Mouse (Mus musculus) CH12.LX (cell line): ENCODE measurements around the gene Tbc1d19. TPM values are rescaled to one million over a fixed set of nuclear protein-coding genes. Genes with fewer than 3 reads are reported as not detected.

Source experiments
- DNase-seq: peaks from one replicate; pipeline ENCODE4 v3.0.0-alpha.2; 2013; ENCODE audit errors: extremely low read depth
- H3K27ac ChIP-seq: 2 replicates; pipeline ENCODE4 v1.5.1; 2012; ENCODE audit warnings: low read depth, mild to moderate bottlenecking, control low read depth, moderate library complexity; ENCODE audit not compliant: insufficient read depth
- H3K27me3 ChIP-seq: replicated peaks from 2 replicates; pipeline ENCODE3; 2012; ENCODE audit warnings: inconsistent platforms
- H3K36me3 ChIP-seq, 2 experiments: replicated peaks in 1 of 2; 2 replicates each; pipeline versions ENCODE3 to v1.6.1; 2012; ENCODE audit warnings: inconsistent platforms in 1 of 2, low read length in 1 of 2, mild to moderate bottlenecking in 1 of 2, mixed read lengths in 1 of 2, moderate library complexity in 1 of 2; ENCODE audit not compliant: control insufficient read depth in 1 of 2, insufficient read depth in 1 of 2
- H3K4me1 ChIP-seq, 2 experiments: 2 replicates each; pipeline ENCODE4 v1.6.1; 2012; ENCODE audit warnings: inconsistent platforms in 1 of 2, moderate library complexity in 1 of 2; ENCODE audit not compliant: insufficient read depth in 2 of 2, control insufficient read depth in 1 of 2
- H3K4me2 ChIP-seq: 2 replicates; pipeline ENCODE4 v1.6.1; 2012; ENCODE audit warnings: low read depth, mild to moderate bottlenecking, control low read depth; ENCODE audit not compliant: poor library complexity, insufficient read depth, severe bottlenecking
- H3K4me3 ChIP-seq, 3 experiments: fragments of 150-350 bp in 1 of 3; sonication (generic) in 1 of 3; replicated peaks in 1 of 3; 2 replicates each; pipeline versions ENCODE3 to v1.5.1; 2011 to 2012; ENCODE audit warnings: low read depth in 2 of 3, low read length in 2 of 3, mild to moderate bottlenecking in 2 of 3, moderate library complexity in 2 of 3, control low read depth in 1 of 3, improper control_type of control experiment in 1 of 3, inconsistent platforms in 1 of 3, mixed read lengths in 1 of 3; ENCODE audit not compliant: poor library complexity in 1 of 3
- H3K79me2 ChIP-seq: replicated peaks from 2 replicates; pipeline ENCODE4 v1.6.1; 2012; ENCODE audit warnings: mild to moderate bottlenecking, moderate library complexity; ENCODE audit not compliant: control insufficient read depth, poor library complexity, insufficient read depth, severe bottlenecking; ENCODE audit errors: extremely low read depth
- H3K9ac ChIP-seq: 2 replicates; pipeline ENCODE4 v1.6.1; 2012; ENCODE audit warnings: low read depth, mild to moderate bottlenecking, control low read depth, moderate library complexity; ENCODE audit not compliant: insufficient read depth
- H3K9me3 ChIP-seq: replicated peaks from 2 replicates; pipeline ENCODE3; 2012; ENCODE audit warnings: low read length, inconsistent platforms, mixed read lengths
- CHD1 ChIP-seq: IDR thresholded peaks from 2 replicates; pipeline ENCODE4 v1.6.1; 2012; ENCODE audit warnings: low read depth, low read length, improper control_type of control experiment, inconsistent platforms
- CHD2 ChIP-seq: IDR thresholded peaks from 2 replicates; pipeline ENCODE4 v1.6.1; 2011; ENCODE audit warnings: low read length, improper control_type of control experiment
- CTCF ChIP-seq, 2 experiments: IDR thresholded peaks in 1 of 2; conservative IDR thresholded peaks in 1 of 2; 2 replicates each; pipeline ENCODE4 v1.5.1; 2011 to 2012; ENCODE audit warnings: low read depth in 2 of 2, low read length in 2 of 2, improper control_type of control experiment in 1 of 2, inconsistent platforms in 1 of 2, mild to moderate bottlenecking in 1 of 2, moderate library complexity in 1 of 2
- ELF1 ChIP-seq: IDR thresholded peaks from 2 replicates; pipeline ENCODE4 v1.6.1; 2014; ENCODE audit warnings: low read depth, mild to moderate bottlenecking, inconsistent platforms, low read length, improper control_type of control experiment
- GABPA ChIP-seq: IDR thresholded peaks from 2 replicates; pipeline ENCODE4 v1.6.1; 2012; ENCODE audit warnings: low read depth, low read length, improper control_type of control experiment, inconsistent platforms; ENCODE audit not compliant: insufficient replicate concordance
- IRF4 ChIP-seq: IDR thresholded peaks from 2 replicates; pipeline ENCODE4 v1.6.1; 2014; ENCODE audit warnings: low read depth, mild to moderate bottlenecking, inconsistent platforms, low read length, improper control_type of control experiment
- JUN ChIP-seq: IDR thresholded peaks from 2 replicates; pipeline ENCODE4 v1.6.1; 2011; ENCODE audit warnings: low read depth, mild to moderate bottlenecking, low read length, improper control_type of control experiment, moderate library complexity; ENCODE audit not compliant: insufficient read depth
- JUND ChIP-seq: conservative IDR thresholded peaks from 2 replicates; pipeline ENCODE4 v1.6.1; 2011; ENCODE audit warnings: low read depth, low read length, improper control_type of control experiment
- MAFK ChIP-seq: IDR thresholded peaks from 2 replicates; pipeline ENCODE4 v1.6.1; 2011; ENCODE audit warnings: low read length, improper control_type of control experiment; ENCODE audit not compliant: insufficient replicate concordance
- MAX ChIP-seq: IDR thresholded peaks from 2 replicates; pipeline ENCODE4 v1.6.1; 2011; ENCODE audit warnings: low read length, improper control_type of control experiment
- MEF2A ChIP-seq: IDR thresholded peaks from 2 replicates; pipeline ENCODE4 v1.6.1; 2014; ENCODE audit warnings: low read depth, mild to moderate bottlenecking, inconsistent platforms, low read length, improper control_type of control experiment, borderline replicate concordance
- MYC ChIP-seq: IDR thresholded peaks from 2 replicates; pipeline ENCODE4 v1.6.1; 2011; ENCODE audit warnings: low read depth, mild to moderate bottlenecking, improper control_type of control experiment, low read length
- NELFE ChIP-seq: IDR thresholded peaks from 2 replicates; pipeline ENCODE4 v1.6.1; 2011; ENCODE audit warnings: low read depth, low read length, improper control_type of control experiment
- PAX5 ChIP-seq: IDR thresholded peaks from 2 replicates; pipeline ENCODE4 v1.6.1; 2012; ENCODE audit warnings: low read length, inconsistent platforms, mixed read lengths
- POLR2A ChIP-seq: IDR thresholded peaks from 2 replicates; pipeline ENCODE4 v1.6.1; 2011; ENCODE audit warnings: low read depth, mild to moderate bottlenecking, improper control_type of control experiment, low read length
- POLR2AphosphoS2 ChIP-seq: IDR thresholded peaks from 2 replicates; pipeline ENCODE4 v1.6.1; 2011; ENCODE audit warnings: low read depth, low read length, improper control_type of control experiment
- RCOR1 ChIP-seq: conservative IDR thresholded peaks from 2 replicates; pipeline ENCODE4 v1.6.1; 2012; ENCODE audit warnings: low read depth, mild to moderate bottlenecking, inconsistent platforms, low read length, improper control_type of control experiment
- SMC3 ChIP-seq: IDR thresholded peaks from 2 replicates; pipeline ENCODE4 v1.6.1; 2011; ENCODE audit warnings: low read depth, low read length, improper control_type of control experiment
- TCF12 ChIP-seq: IDR thresholded peaks from 2 replicates; pipeline ENCODE4 v1.6.1; 2014; ENCODE audit warnings: low read depth, mild to moderate bottlenecking, inconsistent platforms, low read length, improper control_type of control experiment
- USF2 ChIP-seq: conservative IDR thresholded peaks from 2 replicates; pipeline ENCODE4 v1.6.1; 2011; ENCODE audit warnings: low read depth, low read length, improper control_type of control experiment
- ZC3H11A ChIP-seq: IDR thresholded peaks from 2 replicates; pipeline ENCODE4 v1.6.1; 2012; ENCODE audit warnings: low read depth, mild to moderate bottlenecking, inconsistent platforms, low read length, improper control_type of control experiment
- ZKSCAN1 ChIP-seq: IDR thresholded peaks from 2 replicates; pipeline ENCODE4 v1.6.1; 2012; ENCODE audit warnings: low read depth, inconsistent platforms, low read length, improper control_type of control experiment, borderline replicate concordance
- dilution Hi-C: fragments of 300-500 bp; cut with MboI; formaldehyde crosslinking; loops from 2 replicates; pipeline ENCODE4 v1.14.3; 2020; ENCODE audit warnings: low sequenced_read_pairs; ENCODE audit not compliant: extremely low pct_unique_long_range_greater_than_20kb, extremely low pct_ligation_motif_present
- in situ Hi-C: fragments of 300-500 bp; cut with MboI; formaldehyde crosslinking; loops from 3 replicates; pipeline ENCODE4 v1.14.3; 2019; ENCODE audit warnings: low sequenced_read_pairs, low pct_ligation_motif_present, low pct_unique_long_range_greater_than_20kb, mixed read lengths
- polyA plus RNA-seq: library from polyadenylated mRNA; unstranded; fragments of >175 nt; gene quantifications from 2 replicates; pipeline ENCODE4 v1.2.1, GENCODE M21; 2012; ENCODE audit warnings: low read depth; ENCODE audit not compliant: insufficient read length
- total RNA-seq, 2 experiments: library from RNA; depleted of rRNA; stranded (reverse); fragments of 300-350 nt in 1 of 2; fragments of >200 nt in 1 of 2; gene quantifications; 2 replicates each; pipeline ENCODE4 v1.2.3; 2012 to 2014

The Tbc1d19 gene
- total and polyA plus RNA-seq, 3 experiments: 7.6 to 15.2 (median 14.8) TPM

- no peak for TF ChIP-seq MAFK
- TF ChIP-seq, all 38 proteins: peak for 0
Observed at GRCm38 (mm10) chr5:53852574-53852973, 43.2 kb downstream of the Tbc1d19 start (continued).

- TF ChIP-seq TCF12 (no peak), CHD2 (no peak), NELFE (no peak), SMC3 (no peak), MAX (no peak), POLR2AphosphoS2 (no peak), JUN (no peak), CHD1 (no peak), ELF1 (no peak), USF2 (no peak), ZKSCAN1 (no peak), ZC3H11A (no peak), CTCF (conservative IDR thresholded peaks at IDR 0.05 in 1 of 2, IDR thresholded peaks at IDR 0.05 in 1 of 2; ENCODE audit: low read depth in 2 of 2, low read length in 2 of 2) (no peak), PAX5 (no peak), RCOR1 (no peak), JUND (no peak)
- in situ Hi-C loops: no loop called here
- Histone ChIP-seq H3K4me1 (no peaks in the 10 kb centered on the region), H3K9me3 (no peaks in the 10 kb centered on the region), H3K27ac (no peak overlapping the region), H3K27me3 (no peaks in the 10 kb centered on the region), H3K4me2 (no peak overlapping the region), H3K9ac (no peak overlapping the region), H3K79me2 (no peaks in the 10 kb centered on the region), H3K36me3 (peaks cover 6 to 26% of the 10 kb centered on the region in 2 experiments), H3K4me3 (no peak overlapping the region)
- DNase-seq: no peak
- dilution Hi-C loops: no loop called here
Observed at GRCm38 (mm10) chr5:53854561-53854960, 45.2 kb downstream of the Tbc1d19 start.

DNA sequence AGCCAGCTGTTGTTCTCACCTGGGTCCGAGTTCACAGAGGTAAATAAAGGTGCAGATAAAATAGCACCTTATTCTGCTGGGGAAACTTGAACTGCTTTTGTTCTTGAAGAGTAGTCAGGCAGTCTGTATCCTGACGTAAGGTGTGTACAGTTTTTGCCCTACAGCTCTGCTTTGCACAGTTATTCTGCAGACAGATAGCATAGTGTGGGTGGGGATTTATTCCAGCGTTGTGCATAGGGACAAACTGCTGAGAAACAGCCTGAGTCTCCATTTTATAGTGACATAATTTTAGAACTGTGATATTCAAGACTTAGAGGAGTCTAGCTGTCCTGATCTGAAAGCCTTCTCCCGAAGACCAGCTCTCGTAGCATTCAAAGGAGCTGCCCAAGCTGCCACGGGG is 46.6 kb downstream of the Tbc1d19 start:
- no peaks in the 10 kb centered on the region for H3K4me1 ChIP-seq
- DNase-seq: no peak
- in situ Hi-C loops: no loop called here
- dilution Hi-C loops: no loop called here
- no peaks in the 10 kb centered on the region for H3K27me3 ChIP-seq
- no peak overlapping the region for H3K27ac ChIP-seq
- H3K9ac ChIP-seq: no peak overlapping the region
- no peak for TF ChIP-seq GABPA
- TF ChIP-seq CHD1: no peak
- TF ChIP-seq NELFE: no peak
- no peak for TF ChIP-seq ZC3H11A
- no peak for TF ChIP-seq MEF2A
- no peak for TF ChIP-seq JUN
- no peak for TF ChIP-seq IRF4
- TF ChIP-seq MYC: no peak
- TF ChIP-seq POLR2A: no peak
- no peak for TF ChIP-seq TCF12
- no peak for TF ChIP-seq POLR2AphosphoS2
- no peak overlapping the region for H3K4me2 ChIP-seq
- H3K36me3 ChIP-seq: peaks cover 6 to 24% of the 10 kb centered on the region in 2 experiments
- H3K9me3 ChIP-seq: no peaks in the 10 kb centered on the region
- H3K4me3 ChIP-seq: no peak overlapping the region
- no peaks in the 10 kb centered on the region for H3K79me2 ChIP-seq
